Mouse (Mus musculus) heart, embryonic 15.5 days (tissue): ENCODE data around the gene Orm2. TPM values are rescaled to one million over a fixed set of nuclear protein-coding genes. Genes with fewer than 3 reads are reported as not detected.

ENCODE experiments used
- ATAC-seq: fragments of 200-750 bp; cut with Nextera tagmentation; replicated peaks from 2 replicates; pipeline ENCODE4 v1.8.0; 2017; ENCODE audit warnings: low read depth, moderate TSS enrichment; ENCODE audit not compliant: insufficient number of reproducible peaks, insufficient read depth, low FRiP score
- H3K27ac ChIP-seq: fragments of 300-500 bp; sonication (generic); 2 replicates; pipeline ENCODE4 v1.5.1; 2015; ENCODE audit warnings: mild to moderate bottlenecking, inconsistent platforms
- H3K27me3 ChIP-seq: fragments of 300-500 bp; sonication (generic); 2 replicates; pipeline ENCODE4 v1.6.1; 2015; ENCODE audit warnings: inconsistent platforms
- H3K36me3 ChIP-seq: fragments of 300-500 bp; sonication (generic); 2 replicates; pipeline ENCODE4 v1.6.1; 2015; ENCODE audit warnings: mild to moderate bottlenecking, inconsistent platforms
- H3K4me1 ChIP-seq: fragments of 300-500 bp; sonication (generic); replicated peaks from 2 replicates; pipeline ENCODE4 v1.6.1; 2015; ENCODE audit warnings: inconsistent platforms
- H3K4me2 ChIP-seq: fragments of 300-500 bp; sonication (generic); 2 replicates; pipeline ENCODE4 v1.6.1; 2015; ENCODE audit warnings: inconsistent platforms, mild to moderate bottlenecking, moderate library complexity
- H3K4me3 ChIP-seq: fragments of 300-500 bp; sonication (generic); 2 replicates; pipeline ENCODE4 v1.5.1; 2015; ENCODE audit warnings: mild to moderate bottlenecking, inconsistent platforms
- H3K9ac ChIP-seq: fragments of 300-500 bp; sonication (generic); 2 replicates; pipeline ENCODE4 v1.6.1; 2015; ENCODE audit warnings: mild to moderate bottlenecking, inconsistent platforms
- H3K9me3 ChIP-seq: fragments of 300-500 bp; sonication (generic); replicated peaks from 2 replicates; pipeline ENCODE4 v1.6.1; 2016; ENCODE audit warnings: inconsistent platforms
- WGBS: fragments of 180-500 bp; shearing (Covaris S2); methylation state at CpG from one replicate; pipeline ENCODE4 v1.1.7; 2015; ENCODE audit warnings: mixed read lengths; 5-methylcytosine and 5-hydroxymethylcytosine counted together
- polyA plus RNA-seq: library from polyadenylated mRNA; unstranded; fragments of >200 nt; fragmentation: Nextera tagmentation; extraction: Ambion mirVana; gene quantifications from 2 replicates; pipeline ENCODE4 v1.2.1, GENCODE M21; 2015

The Orm2 gene
- polyA plus RNA-seq, 1 experiment from 2014 or later, result not detected

DNA sequence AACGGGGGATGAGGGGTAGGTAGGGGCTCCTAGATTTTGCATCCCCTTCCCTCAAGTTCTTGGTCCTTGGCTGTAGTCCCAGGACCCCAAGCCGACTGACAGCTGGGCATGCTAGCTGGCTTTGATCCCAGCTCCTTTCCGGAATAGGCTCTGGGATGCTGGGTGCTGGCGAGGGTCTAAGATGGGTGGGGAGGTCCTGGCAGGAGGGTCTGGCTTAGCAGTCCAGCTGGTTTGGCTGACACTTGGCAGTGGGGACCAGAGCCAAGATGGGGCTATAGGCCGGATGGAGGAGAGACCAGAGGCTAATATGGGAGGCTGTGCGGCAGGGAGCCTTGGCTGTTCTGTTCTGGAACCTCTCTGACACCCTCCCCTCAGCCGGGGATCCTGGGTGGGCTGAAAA is 46.0 kb downstream of the Orm2 start:
- Histone ChIP-seq H3K4me2 (no peak overlapping the region), H3K4me1 (peaks cover 53% of the 10 kb centered on the region), H3K27ac (0 out of 2 replicates have a peak overlapping the region, but pooled peaks have one; percentile 33), H3K27me3 (no peaks in the 10 kb centered on the region), H3K9ac (no peak overlapping the region), H3K36me3 (no peaks in the 10 kb centered on the region), H3K4me3 (no peak overlapping the region), H3K9me3 (no peaks in the 10 kb centered on the region)
- WGBS, result 48% methylated on average over 7 of the region's 7 CpGs
- no peak for ATAC-seq

DNA sequence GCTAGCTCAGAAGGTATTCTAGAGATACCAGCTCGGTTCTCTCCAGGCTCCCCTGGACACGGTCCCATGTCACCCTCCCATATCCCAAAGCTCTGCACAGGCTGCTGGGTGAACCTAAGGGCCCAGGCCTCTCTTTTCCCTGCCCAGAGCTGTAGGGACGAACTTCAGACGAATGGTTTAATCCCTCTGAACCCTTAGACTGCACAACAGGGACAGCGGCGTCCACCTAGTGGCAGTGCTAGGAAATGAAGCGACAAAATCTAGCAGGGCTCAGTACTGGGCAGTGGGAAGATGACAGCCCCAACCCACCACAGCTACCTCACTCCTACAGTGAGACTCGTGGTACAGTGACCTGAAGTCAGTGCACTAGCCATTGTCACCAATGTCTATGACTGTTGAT is 46.4 kb downstream of the Orm2 start:
- ATAC-seq, result no peak; the same call in 1 of the 2 replicates
- 0 out of 2 replicates have a peak overlapping the region, but pooled peaks have one; percentile 33 for H3K27ac ChIP-seq
- no peak overlapping the region for H3K9ac ChIP-seq
- 0 out of 2 replicates have a peak overlapping the region, but pooled peaks have one; percentile 73 for H3K4me3 ChIP-seq
- peaks cover 49% of the 10 kb centered on the region for H3K4me1 ChIP-seq
- no peaks in the 10 kb centered on the region for H3K9me3 ChIP-seq
- H3K4me2 ChIP-seq, result peak overlapping the region; percentile 100
- 6% methylated on average over 8 of the region's 8 CpGs for WGBS
- no peaks in the 10 kb centered on the region for H3K27me3 ChIP-seq
- no peaks in the 10 kb centered on the region for H3K36me3 ChIP-seq

DNA sequence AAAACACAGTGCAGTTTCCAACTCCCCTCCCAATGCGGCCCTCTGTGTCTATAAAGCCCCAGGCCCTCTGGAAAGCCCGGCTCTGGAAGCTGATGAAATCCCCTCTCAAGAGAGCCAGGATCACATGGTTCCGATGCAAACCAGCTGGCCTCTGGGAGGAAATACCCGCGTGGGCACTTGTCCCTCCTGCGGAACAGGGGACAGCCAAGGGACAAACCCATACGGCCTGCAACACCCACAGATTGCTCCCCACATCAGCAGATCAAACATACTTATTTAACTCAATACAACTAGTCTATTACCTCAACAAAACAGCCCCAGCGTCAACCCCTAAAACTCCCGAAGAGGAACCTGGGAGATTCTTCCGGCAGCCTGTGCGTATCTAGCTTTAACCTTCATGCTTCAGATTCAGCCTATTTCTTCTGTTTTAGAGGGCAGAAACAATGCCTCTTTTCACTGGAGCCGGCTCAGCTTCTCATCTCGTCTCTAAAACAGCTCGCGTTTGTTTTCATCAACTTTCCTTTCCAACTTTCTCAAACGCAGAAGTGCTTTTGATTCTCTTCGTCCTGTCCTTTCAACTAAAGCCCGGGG is 47.2 kb downstream of the Orm2 start:
- WGBS, result 4% methylated on average over 18 of the region's 18 CpGs
- H3K4me2 ChIP-seq, result peak overlapping the region; percentile 100
- ATAC-seq, result no peak
- no peaks in the 10 kb centered on the region for H3K27me3 ChIP-seq
- H3K36me3 ChIP-seq, result no peaks in the 10 kb centered on the region
- H3K9me3 ChIP-seq, result no peaks in the 10 kb centered on the region
- H3K4me1 ChIP-seq, result peaks cover 41% of the 10 kb centered on the region
- H3K9ac ChIP-seq, result peak overlapping the region; percentile 55
- H3K4me3 ChIP-seq, result peak overlapping the region; percentile 73
- peak overlapping the region; percentile 33 for H3K27ac ChIP-seq

DNA sequence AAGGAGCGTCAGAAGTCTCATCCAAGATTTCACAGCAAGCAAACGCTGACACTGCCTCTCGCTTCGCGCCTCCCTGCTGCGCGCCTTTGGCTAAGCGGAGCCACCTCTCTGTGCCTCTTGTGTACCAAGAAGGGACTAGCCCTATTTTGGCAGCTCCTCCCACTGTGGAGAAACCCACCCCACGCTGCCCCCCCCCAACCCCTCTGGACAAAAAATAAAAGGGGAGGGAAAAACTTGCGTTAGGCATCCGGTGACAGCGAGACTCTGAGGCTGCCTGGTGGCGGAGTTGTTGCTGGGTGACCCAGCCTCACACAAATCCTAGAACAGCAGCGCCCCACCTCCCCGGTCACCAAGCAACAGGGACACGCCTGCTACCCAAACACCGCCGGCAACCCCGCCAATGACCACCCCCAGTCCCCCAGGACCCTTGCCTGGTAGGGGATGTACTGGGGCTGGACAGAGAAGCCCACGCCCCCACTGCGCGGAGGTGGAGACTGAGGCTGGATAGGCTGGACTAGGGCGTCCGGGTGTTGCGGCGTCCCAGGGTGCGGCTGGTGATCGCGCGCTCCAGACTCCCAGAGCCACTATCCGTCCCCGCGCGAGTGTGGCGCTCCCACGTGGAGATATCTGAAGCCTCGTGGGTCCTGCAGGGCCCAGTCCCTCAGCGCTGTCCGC is 47.8 kb downstream of the Orm2 start:
- no peaks in the 10 kb centered on the region for H3K9me3 ChIP-seq
- peak overlapping the region; percentile 55 for H3K9ac ChIP-seq
- H3K4me3 ChIP-seq, result peak overlapping the region; percentile 73
- peak overlapping the region; percentile 44 for H3K27ac ChIP-seq
- H3K4me2 ChIP-seq, result peak overlapping the region; percentile 100
- peaks cover 35% of the 10 kb centered on the region for H3K4me1 ChIP-seq
- ATAC-seq, result peak; percentile 70
- under 1% methylated on average over 39 of the region's 39 CpGs for WGBS
- H3K36me3 ChIP-seq, result no peaks in the 10 kb centered on the region
- no peaks in the 10 kb centered on the region for H3K27me3 ChIP-seq

DNA sequence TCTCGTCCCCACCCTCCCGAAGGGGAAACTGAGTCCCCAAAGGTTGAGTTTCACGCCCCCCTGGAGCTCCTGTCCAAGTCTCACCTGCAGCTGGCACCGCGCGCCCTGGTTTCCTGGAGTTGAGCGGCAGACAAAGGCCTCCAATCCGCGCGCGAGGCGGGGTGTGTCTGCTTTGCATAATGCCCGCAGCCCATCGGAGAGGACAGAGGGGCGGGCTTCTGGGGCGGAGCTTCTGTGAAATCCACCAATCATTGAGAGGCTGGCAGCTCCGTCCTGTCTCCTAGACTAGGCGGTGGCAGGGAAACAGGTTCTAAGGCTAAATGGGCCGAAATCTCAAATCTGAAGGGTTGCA is 48.3 kb downstream of the Orm2 start:
- WGBS, result 1% methylated on average over 19 of the region's 19 CpGs
- Histone ChIP-seq H3K4me3 (peak overlapping the region; percentile 73), H3K9me3 (no peaks in the 10 kb centered on the region), H3K9ac (peak overlapping the region; percentile 55), H3K36me3 (no peaks in the 10 kb centered on the region), H3K27ac (peak overlapping the region; percentile 44; the same call in 1 of the 2 replicates), H3K4me2 (peak overlapping the region; percentile 100), H3K27me3 (no peaks in the 10 kb centered on the region), H3K4me1 (peaks cover 29% of the 10 kb centered on the region)
- ATAC-seq, result peak; percentile 86

DNA sequence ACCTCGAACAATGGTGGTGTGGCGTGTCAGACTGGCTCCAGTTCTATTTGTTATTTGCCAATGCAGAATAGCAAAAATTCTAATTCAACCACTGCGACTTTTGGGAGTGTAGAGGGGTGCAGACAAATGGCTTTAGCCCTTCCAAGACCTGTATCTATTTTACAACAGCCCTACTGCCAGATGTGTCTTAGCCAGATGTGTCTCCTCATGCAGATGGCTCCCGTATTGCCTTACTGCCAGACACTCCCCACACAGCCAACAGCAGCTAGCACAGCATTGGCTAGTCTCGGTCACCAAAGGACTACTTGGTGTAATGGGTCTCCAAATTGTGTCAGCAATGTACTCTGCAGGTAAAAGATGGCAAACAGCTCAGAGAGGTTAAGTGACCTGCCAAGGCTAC is 49.0 kb downstream of the Orm2 start:
- H3K4me2 ChIP-seq, result peak overlapping the region; percentile 100

DNA sequence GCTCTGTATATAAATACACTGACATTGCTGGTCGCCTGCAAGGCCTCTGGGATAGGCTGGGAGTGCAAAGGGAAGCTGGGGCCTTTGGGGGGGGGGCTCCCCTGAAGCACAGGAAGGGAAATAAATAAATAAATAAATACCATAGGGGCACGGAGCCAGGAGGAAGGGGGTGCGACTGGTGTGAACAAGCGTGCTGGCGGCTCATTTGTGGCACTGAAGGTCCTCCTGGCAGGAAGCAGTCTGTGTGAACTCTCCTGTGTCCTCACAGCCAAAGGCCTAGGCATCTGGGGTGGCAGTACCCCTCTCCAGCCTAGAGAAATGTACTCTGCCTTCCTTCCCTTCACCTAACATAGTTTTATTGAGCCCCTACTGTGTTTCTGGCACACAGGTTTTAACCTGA is 52.7 kb downstream of the Orm2 start:
- Histone ChIP-seq H3K9me3 (no peaks in the 10 kb centered on the region), H3K4me1 (peaks cover 11% of the 10 kb centered on the region), H3K4me2 (no peak overlapping the region), H3K36me3 (no peaks in the 10 kb centered on the region), H3K27ac (no peak overlapping the region), H3K4me3 (no peak overlapping the region), H3K9ac (no peak overlapping the region), H3K27me3 (0 out of 2 replicates have a peak, but pooled peaks cover 2% of the 10 kb centered on the region)
- no peak for ATAC-seq
- 65% methylated on average over 5 of the region's 5 CpGs for WGBS

More for the DNA sequence above, 49.0 kb downstream of the Orm2 start:
- no peaks in the 10 kb centered on the region for H3K9me3 ChIP-seq
- H3K9ac ChIP-seq, result no peak overlapping the region
- ATAC-seq, result no peak
- 63% methylated on average over 5 of the region's 5 CpGs for WGBS
- peaks cover 28% of the 10 kb centered on the region for H3K4me1 ChIP-seq
- no peaks in the 10 kb centered on the region for H3K36me3 ChIP-seq
- H3K27ac ChIP-seq, result no peak overlapping the region
- no peaks in the 10 kb centered on the region for H3K27me3 ChIP-seq
- no peak overlapping the region for H3K4me3 ChIP-seq

Other genes with a start within 250 kb of the Orm2 start
- 1.5 and 8.2 TPM in 2 replicates for gene Ambp, start 207.7 kb upstream of the Orm2 start, polyA plus RNA-seq
- 0.13 and 0.48 TPM in 2 replicates for gene Kif12, start 190.3 kb upstream of the Orm2 start, polyA plus RNA-seq
- 4.4 and 6.1 TPM in 2 replicates for gene Col27a1, start 148.4 kb upstream of the Orm2 start, polyA plus RNA-seq
- gene Orm1, start 17.9 kb upstream of the Orm2 start, polyA plus RNA-seq, result not detected in 2 replicates
- gene Orm3, start 6.3 kb upstream of the Orm2 start, polyA plus RNA-seq, result not detected in 2 replicates
- gene Akna, start 40.9 kb downstream of the Orm2 start, polyA plus RNA-seq, result 2.3 and 6.1 TPM in 2 replicates
- 1.9 and 2.6 TPM in 2 replicates for gene Whrn, start 133.5 kb downstream of the Orm2 start, polyA plus RNA-seq
- 214 and 229 TPM in 2 replicates for gene Atp6v1g1, start 182.3 kb downstream of the Orm2 start, polyA plus RNA-seq
- gene Tmem268, start 196.3 kb downstream of the Orm2 start, polyA plus RNA-seq, result 4.4 and 5.6 TPM in 2 replicates
- gene Gm11213, start 242.8 kb downstream of the Orm2 start, polyA plus RNA-seq, result not detected in 2 replicates